Mouse (Mus musculus) embryonic facial prominence, embryonic 12.5 days (tissue): ENCODE data around the gene Lhx1. TPM values are rescaled to one million over a fixed set of nuclear protein-coding genes. Genes with fewer than 3 reads are reported as not detected.

ENCODE experiments used
- ATAC-seq: fragments of 200-750 bp; cut with Nextera tagmentation; 2 replicates; pipeline ENCODE4 v1.8.0; 2017; ENCODE audit not compliant: insufficient number of reproducible peaks, insufficient read depth, low FRiP score, low TSS enrichment
- H3K27ac ChIP-seq: fragments of 300-500 bp; sonication (generic); 2 replicates; pipeline ENCODE4 v1.5.1; 2016; ENCODE audit warnings: mild to moderate bottlenecking
- H3K27me3 ChIP-seq: fragments of 300-500 bp; sonication (generic); 2 replicates; pipeline ENCODE4 v1.6.1; 2016; ENCODE audit warnings: mild to moderate bottlenecking, moderate library complexity
- H3K36me3 ChIP-seq: fragments of 300-500 bp; sonication (generic); 2 replicates; pipeline ENCODE4 v1.6.1; 2016; ENCODE audit warnings: mild to moderate bottlenecking
- H3K4me1 ChIP-seq: fragments of 300-500 bp; sonication (generic); 2 replicates; pipeline ENCODE4 v1.6.1; 2016
- H3K4me2 ChIP-seq: fragments of 300-500 bp; sonication (generic); replicated peaks from 2 replicates; pipeline ENCODE4 v1.6.1; 2016; ENCODE audit warnings: mild to moderate bottlenecking, moderate library complexity
- H3K4me3 ChIP-seq: fragments of 300-500 bp; sonication (generic); 2 replicates; pipeline ENCODE4 v1.5.1; 2016; ENCODE audit warnings: mild to moderate bottlenecking
- H3K9ac ChIP-seq: fragments of 300-500 bp; sonication (generic); 2 replicates; pipeline ENCODE4 v1.6.1; 2016; ENCODE audit warnings: mild to moderate bottlenecking, moderate library complexity
- H3K9me3 ChIP-seq: fragments of 300-500 bp; sonication (generic); 2 replicates; pipeline ENCODE4 v1.6.1; 2016; ENCODE audit warnings: mild to moderate bottlenecking, moderate library complexity
- WGBS: fragments of 180-500 bp; shearing (Covaris S2); methylation state at CpG from one replicate; pipeline ENCODE4 v1.1.7; 2016; 5-methylcytosine and 5-hydroxymethylcytosine counted together
- polyA plus RNA-seq: library from polyadenylated mRNA; unstranded; fragments of >200 nt; fragmentation: Nextera tagmentation; extraction: Ambion mirVana; gene quantifications from 2 replicates; pipeline ENCODE4 v1.2.1, GENCODE M21; 2016

The Lhx1 gene
- polyA plus RNA-seq, 1 experiment from 2014 or later, result 0.60 TPM

DNA sequence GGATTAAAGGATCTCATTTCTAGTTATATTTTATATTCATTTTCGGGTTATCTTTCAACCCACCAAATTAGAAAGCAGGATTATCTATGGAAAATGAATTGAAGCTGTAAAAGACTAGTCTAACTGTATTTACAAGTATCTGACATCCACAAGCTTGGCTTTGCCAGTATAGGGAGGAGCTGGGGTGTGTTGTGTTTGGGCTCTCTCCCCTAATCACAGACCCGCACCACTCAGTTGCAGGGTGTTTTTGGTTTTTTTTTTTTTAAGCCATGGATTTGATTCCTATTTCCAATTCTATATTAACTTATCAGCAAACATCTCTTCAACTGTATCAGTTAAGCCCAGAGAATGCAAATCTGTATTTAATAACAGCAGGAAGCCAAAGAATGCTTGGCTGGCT lies 7.9 kb downstream of the Lhx1 start:
- Histone ChIP-seq H3K36me3 (no peaks in the 10 kb centered on the region), H3K27ac (no peak overlapping the region), H3K9ac (no peak overlapping the region), H3K4me2 (no peak overlapping the region), H3K4me3 (no peak overlapping the region), H3K9me3 (no peaks in the 10 kb centered on the region), H3K27me3 (peaks cover 69% of the 10 kb centered on the region), H3K4me1 (peaks cover 9% of the 10 kb centered on the region; the same call in 1 of the 2 replicates)
- ATAC-seq, result no peak
- 13% methylated on average over 2 of the region's 2 CpGs for WGBS

DNA sequence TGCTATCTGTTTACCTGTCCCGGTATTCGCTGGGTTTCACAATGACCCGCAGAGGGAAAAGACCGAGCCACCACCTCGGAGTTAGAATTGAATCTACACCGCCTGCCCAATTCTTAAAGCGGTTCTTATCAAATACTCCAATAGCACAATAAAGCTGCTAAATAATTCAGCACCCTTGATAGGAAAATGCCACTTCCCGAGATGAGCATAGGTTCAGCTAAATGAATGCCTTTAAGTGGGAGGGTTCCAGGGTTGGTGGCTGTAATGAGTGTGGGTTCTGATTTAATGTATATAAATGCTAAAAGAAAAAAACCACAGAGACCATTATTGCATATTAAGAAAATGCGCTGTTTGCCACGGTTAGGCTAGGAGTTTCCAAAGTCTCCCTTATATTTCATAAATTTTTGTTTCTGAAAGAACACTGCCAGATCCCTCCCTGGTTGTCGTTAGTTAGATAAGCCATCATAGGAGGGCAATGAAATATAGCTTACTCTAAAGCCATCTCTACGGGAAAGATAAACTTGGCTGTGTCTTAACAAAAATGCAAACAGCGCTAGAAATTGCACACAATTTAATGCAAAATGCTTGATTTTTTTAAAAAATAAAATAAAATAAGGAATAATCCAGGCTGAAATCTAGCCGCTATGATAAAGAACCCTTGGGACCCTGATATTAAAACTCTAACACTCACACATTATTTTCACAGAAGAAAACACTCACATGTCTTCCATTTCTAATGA lies 8.7 kb downstream of the Lhx1 start:
- Histone ChIP-seq H3K4me1 (peaks cover 11% of the 10 kb centered on the region; the same call in 1 of the 2 replicates), H3K9me3 (no peaks in the 10 kb centered on the region), H3K36me3 (no peaks in the 10 kb centered on the region), H3K27me3 (peaks cover 62% of the 10 kb centered on the region), H3K4me3 (no peak overlapping the region), H3K9ac (no peak overlapping the region), H3K27ac (no peak overlapping the region), H3K4me2 (no peak overlapping the region)
- ATAC-seq, result no peak
- 7% methylated on average over 14 of the region's 14 CpGs for WGBS

DNA sequence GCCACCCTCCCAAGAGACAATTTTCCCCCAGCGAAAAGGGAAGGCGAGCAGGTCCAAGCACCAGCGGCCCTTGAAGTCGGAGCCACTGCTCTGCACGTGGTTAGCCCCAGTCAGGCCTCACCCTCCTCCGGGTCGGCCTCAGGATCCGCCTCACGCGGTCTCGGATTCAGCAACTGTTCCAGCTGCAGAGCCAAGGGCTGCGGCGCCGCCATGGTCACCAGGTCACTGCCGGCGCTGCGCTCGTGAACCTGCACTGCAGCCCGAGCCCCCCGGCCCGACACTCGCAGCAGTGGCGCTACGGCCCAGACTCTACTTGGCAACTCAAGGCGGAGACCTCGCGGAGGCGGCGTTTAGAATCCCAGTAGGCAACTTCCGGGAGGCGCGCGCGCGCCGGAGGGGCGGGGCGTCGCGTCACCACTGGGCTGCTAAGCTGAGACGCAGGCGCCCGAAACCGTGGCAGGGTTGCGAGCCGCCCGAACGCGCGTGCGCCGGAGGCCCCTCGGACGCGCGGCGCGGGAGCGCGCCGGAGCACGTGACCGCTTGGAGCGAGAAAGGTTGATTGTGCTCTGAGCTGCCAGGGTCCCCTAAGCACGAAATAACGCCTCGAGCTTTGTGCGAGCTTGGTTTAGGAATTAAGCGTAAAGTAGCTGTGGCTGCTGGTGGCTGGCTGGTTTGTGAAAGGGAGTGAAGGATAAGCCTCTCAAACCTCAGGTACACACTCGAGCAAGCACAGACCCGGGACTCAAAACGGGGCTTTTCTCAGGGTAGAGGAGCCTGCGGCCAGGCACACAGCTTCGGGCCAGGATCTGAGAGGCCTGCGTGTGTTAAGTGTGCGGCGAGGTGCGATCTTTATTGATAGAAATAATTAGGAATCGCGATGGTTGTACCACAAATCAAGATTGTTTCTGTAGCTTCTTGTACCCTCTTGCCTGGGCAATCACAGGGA lies 11.9 kb downstream of the Lhx1 start, which contains the start of gene Aatf:
Gene Aatf, minus strand, starts transcription at position 352 of the 946 bp plus-strand sequence.
- H3K27me3 ChIP-seq, result peaks cover 31% of the 10 kb centered on the region
- H3K4me2 ChIP-seq, result peak within 1 kb of the TSS; percentile 85
- H3K4me3 ChIP-seq, result peak within 1 kb of the TSS; percentile 77
- H3K36me3 ChIP-seq, result peaks cover 10% of the 10 kb centered on the region
- ATAC-seq, result peak; percentile 96
- peaks cover 9% of the 10 kb centered on the region; the same call in 1 of the 2 replicates for H3K4me1 ChIP-seq
- H3K27ac ChIP-seq, result peak within 1 kb of the TSS; percentile 81
- peak within 1 kb of the TSS; percentile 81 for H3K9ac ChIP-seq
- WGBS, result under 1% methylated on average over 80 of the region's 80 CpGs
- H3K9me3 ChIP-seq, result no peaks in the 10 kb centered on the region

GRCm38 (mm10) chr11:84512031-84512430 lies 13.3 kb downstream of the Lhx1 start:
- Histone ChIP-seq H3K4me3 (no peak overlapping the region), H3K4me1 (peaks cover 9% of the 10 kb centered on the region; the same call in 1 of the 2 replicates), H3K27me3 (peaks cover 25% of the 10 kb centered on the region), H3K27ac (no peak overlapping the region), H3K36me3 (peaks cover 10% of the 10 kb centered on the region), H3K9me3 (no peaks in the 10 kb centered on the region), H3K9ac (no peak overlapping the region), H3K4me2 (peak overlapping the region; percentile 85)
- no peak for ATAC-seq
- WGBS, result 82% methylated on average over 1 of the region's 1 CpGs

GRCm38 (mm10) chr11:84504296-84504695 lies 21.0 kb downstream of the Lhx1 start:
- peaks cover 17% of the 10 kb centered on the region for H3K36me3 ChIP-seq
- H3K9ac ChIP-seq, result no peak overlapping the region
- H3K27me3 ChIP-seq, result no peaks in the 10 kb centered on the region
- ATAC-seq, result no peak
- no peak overlapping the region for H3K4me3 ChIP-seq
- 97% methylated on average over 1 of the region's 1 CpGs for WGBS
- H3K27ac ChIP-seq, result no peak overlapping the region
- no peaks in the 10 kb centered on the region for H3K9me3 ChIP-seq
- H3K4me1 ChIP-seq, result no peaks in the 10 kb centered on the region
- no peak overlapping the region for H3K4me2 ChIP-seq

DNA sequence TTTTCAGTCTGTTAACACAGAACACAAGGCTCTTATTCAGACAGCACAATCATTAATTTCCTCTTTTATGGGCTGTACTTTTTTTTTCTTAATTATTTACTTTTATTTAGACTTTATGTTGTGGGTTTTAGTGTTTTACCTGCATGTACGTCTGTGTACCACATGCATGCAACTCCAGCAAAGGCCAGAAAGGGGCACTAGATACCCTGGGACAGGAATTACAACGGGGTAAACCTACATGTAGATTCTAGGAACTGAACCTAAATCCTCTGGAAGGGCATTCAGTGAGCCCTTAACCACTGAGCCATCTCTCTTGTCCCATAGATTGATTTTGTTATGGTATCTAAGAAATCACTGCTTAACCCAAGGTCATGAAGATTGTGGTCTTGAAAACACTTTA lies 27.4 kb downstream of the Lhx1 start:
- no peaks in the 10 kb centered on the region for H3K27me3 ChIP-seq
- WGBS, result 67% methylated on average over 2 of the region's 2 CpGs
- no peak overlapping the region for H3K4me2 ChIP-seq
- H3K36me3 ChIP-seq, result peaks cover 14% of the 10 kb centered on the region
- no peak overlapping the region for H3K4me3 ChIP-seq
- no peaks in the 10 kb centered on the region for H3K9me3 ChIP-seq
- no peak overlapping the region for H3K9ac ChIP-seq
- no peak for ATAC-seq
- no peak overlapping the region for H3K27ac ChIP-seq
- no peaks in the 10 kb centered on the region for H3K4me1 ChIP-seq

DNA sequence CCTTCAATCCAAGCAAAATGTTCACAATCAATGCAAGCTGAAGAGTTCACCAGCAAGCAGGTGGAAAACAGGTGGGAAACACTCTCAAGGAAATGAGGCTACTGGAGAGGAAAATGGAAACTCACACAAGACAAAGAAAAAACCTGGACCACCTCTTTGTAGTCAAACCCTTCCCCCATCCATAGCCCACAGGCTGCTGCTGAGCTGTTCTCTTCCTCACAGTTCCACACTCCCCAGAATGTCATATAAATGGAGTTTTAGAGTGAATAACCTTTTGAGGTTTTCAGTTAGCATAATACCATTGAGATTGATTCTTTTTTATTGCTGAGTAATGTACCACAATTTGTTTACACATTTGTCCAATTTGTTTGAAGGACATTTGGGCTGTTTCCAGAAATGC lies 28.4 kb downstream of the Lhx1 start:
- H3K36me3 ChIP-seq, result peaks cover 14% of the 10 kb centered on the region
- H3K27me3 ChIP-seq, result no peaks in the 10 kb centered on the region
- no peak overlapping the region for H3K4me3 ChIP-seq
- H3K4me1 ChIP-seq, result no peaks in the 10 kb centered on the region
- ATAC-seq, result no peak
- H3K9ac ChIP-seq, result no peak overlapping the region
- H3K27ac ChIP-seq, result no peak overlapping the region
- H3K9me3 ChIP-seq, result no peaks in the 10 kb centered on the region
- H3K4me2 ChIP-seq, result no peak overlapping the region

- H3K27ac ChIP-seq, result no peak overlapping the region
- no peak for ATAC-seq
- no peaks in the 10 kb centered on the region for H3K27me3 ChIP-seq
- H3K9ac ChIP-seq, result no peak overlapping the region
- no peaks in the 10 kb centered on the region for H3K4me1 ChIP-seq
- H3K4me3 ChIP-seq, result no peak overlapping the region
- 75% methylated on average over 4 of the region's 4 CpGs for WGBS
- peaks cover 21% of the 10 kb centered on the region for H3K36me3 ChIP-seq
- H3K4me2 ChIP-seq, result no peak overlapping the region
- no peaks in the 10 kb centered on the region for H3K9me3 ChIP-seq
Measured at GRCm38 (mm10) chr11:84495774-84496173, 29.6 kb downstream of the Lhx1 start.

- Histone ChIP-seq H3K36me3 (no peaks in the 10 kb centered on the region), H3K9ac (no peak overlapping the region), H3K4me2 (no peak overlapping the region), H3K4me3 (no peak overlapping the region), H3K4me1 (no peaks in the 10 kb centered on the region; the same call in 1 of the 2 replicates), H3K27me3 (no peaks in the 10 kb centered on the region), H3K9me3 (no peaks in the 10 kb centered on the region), H3K27ac (no peak overlapping the region)
- 58% methylated on average over 7 of the region's 7 CpGs for WGBS
- ATAC-seq, result no peak
Measured at GRCm38 (mm10) chr11:84481661-84482060, 43.7 kb downstream of the Lhx1 start.

DNA sequence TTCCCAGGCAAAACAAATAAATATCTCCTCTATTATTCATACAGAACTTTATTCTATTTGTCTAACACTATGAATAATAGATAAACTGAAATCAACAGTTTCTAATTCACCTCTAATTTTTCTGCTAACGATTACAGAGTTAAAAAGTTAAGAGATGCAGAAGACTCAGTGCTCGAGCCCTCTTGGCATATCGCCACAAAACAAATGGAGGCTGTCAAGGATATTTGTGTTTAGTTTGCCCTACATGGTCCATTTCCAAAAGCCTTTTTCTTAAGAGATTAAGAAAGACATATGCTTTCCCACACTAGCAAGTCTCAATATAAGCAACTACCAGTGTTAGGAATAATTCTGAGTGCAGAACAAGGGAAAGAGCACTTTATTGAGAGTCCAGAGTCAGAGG lies 44.9 kb downstream of the Lhx1 start:
- H3K9me3 ChIP-seq, result no peaks in the 10 kb centered on the region
- H3K36me3 ChIP-seq, result no peaks in the 10 kb centered on the region
- H3K4me3 ChIP-seq, result no peak overlapping the region
- H3K4me2 ChIP-seq, result no peak overlapping the region
- ATAC-seq, result no peak
- H3K9ac ChIP-seq, result no peak overlapping the region
- no peak overlapping the region for H3K27ac ChIP-seq
- no peaks in the 10 kb centered on the region for H3K27me3 ChIP-seq
- WGBS, result 75% methylated on average over 3 of the region's 3 CpGs
- no peaks in the 10 kb centered on the region; the same call in 1 of the 2 replicates for H3K4me1 ChIP-seq

DNA sequence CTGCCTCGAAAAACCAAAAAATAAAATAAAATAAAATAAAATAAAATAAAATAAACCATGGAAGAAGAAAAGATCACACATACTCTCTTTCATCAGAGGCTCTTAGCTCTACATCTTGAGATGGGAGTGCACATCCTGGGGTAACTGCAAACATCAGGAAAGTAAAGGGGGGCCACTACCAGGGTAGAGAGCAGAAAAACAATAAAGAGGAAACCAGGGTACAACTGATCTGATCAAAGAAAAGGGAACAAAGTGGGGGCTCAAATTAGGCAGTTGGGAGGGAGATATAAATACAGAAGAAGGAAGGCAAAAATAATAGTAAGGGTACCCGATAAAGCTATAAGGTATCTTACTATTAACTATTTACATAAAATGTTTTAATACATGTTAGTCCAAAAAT lies 48.7 kb downstream of the Lhx1 start:
- WGBS, result 94% methylated on average over 2 of the region's 2 CpGs
- Histone ChIP-seq H3K36me3 (0 out of 2 replicates have a peak, but pooled peaks cover 3% of the 10 kb centered on the region), H3K9me3 (no peaks in the 10 kb centered on the region), H3K4me2 (no peak overlapping the region), H3K4me1 (no peaks in the 10 kb centered on the region; the same call in 1 of the 2 replicates), H3K27me3 (no peaks in the 10 kb centered on the region), H3K4me3 (no peak overlapping the region), H3K9ac (no peak overlapping the region), H3K27ac (no peak overlapping the region)
- ATAC-seq, result no peak
